Mouse (Mus musculus): Measurements from ENCODE around the gene Stag1.

GRCm38 (mm10) chr9:100582883-100583575, 14.6 kb upstream of the Stag1 start:
- TF ChIP-seq POLR2A (IDR thresholded peaks at IDR 0.05; ENCODE audit: borderline replicate concordance, extremely low read depth, low read depth, low read length) (no peak), CTCF (IDR thresholded peaks at IDR 0.05; ENCODE audit: insufficient read depth, low read length) (no peak)
